ENCODE assay signal across 8 mouse cellular contexts in genomic region chr15:97992712-97993286, GRCm38 (mm10). TPM values are rescaled to one million over a fixed set of nuclear protein-coding genes. Genes with fewer than 3 reads are reported as not detected.
A peak's percentile ranks its signal among the peaks of the same experiment; 100 is the strongest.
DNase-seq lines count a peak whose midpoint lies in the region; ATAC-seq lines count a peak whose summit lies in the region.

No protein-coding gene starts in this region.

- peak; percentile 17 to 40 for DNase-seq in adrenal gland, adult 18-20 months (ENCODE audit: low spot score in 2 of 2)
- DNase-seq in embryo, embryonic 11.5 days (ENCODE audit: low read depth, low spot score): peak; percentile 80
- peak; percentile 77 for DNase-seq in gastrocnemius, postnatal 25 days
- DNase-seq in left cerebral cortex, adult 8-10 months (ENCODE audit: low spot score in 2 of 2): peak; percentile 51 to 76
- peak; percentile 90 to 94 for DNase-seq in right cerebral cortex, postnatal 10 days (ENCODE audit: low spot score in 2 of 2)
- peak; percentile 69 to 77 for DNase-seq in urinary bladder, postnatal 36 days (ENCODE audit: low spot score in 2 of 2)

- peak; percentile 94 for ATAC-seq in inflammation-experienced regulatory T-cells, adult 6 months
- ATAC-seq in megakaryocyte, adult 5-6 weeks (ENCODE audit: poor library complexity, severe bottlenecking): peak; percentile 88

RNA-seq across cellular contexts. Expression of gene Col2a1, which starts 11.7 kb away (rescaled TPM):
- not detected for total RNA-seq in adrenal gland, adult 18-20 months (2021)
- total RNA-seq in gastrocnemius, postnatal 25 days (2021): 1 to 10 TPM; 1.9 to 6.3 TPM
- polyA plus RNA-seq in inflammation-experienced regulatory T-cells, adult 6 months (2017; shearing (Covaris generic)): not detected
- 1 to 10 TPM; 1.3 to 2.2 (median 1.6) TPM for total RNA-seq in left cerebral cortex, adult 8-10 months (2022)
- not detected in 2 replicates for total RNA-seq in megakaryocyte, adult 5-6 weeks (2015)
- total RNA-seq in megakaryocyte, adult 5-6 weeks (2017): not detected in 2 replicates

RNA-seq across cellular contexts. Expression of gene Tmem106c, which starts 28.8 kb away (rescaled TPM):
- 10 to 100 TPM; 58.7 to 65.1 TPM for total RNA-seq in adrenal gland, adult 18-20 months (2021)
- total RNA-seq in gastrocnemius, postnatal 25 days (2021): 1 to 10 TPM; 4.8 to 7.1 TPM
- 10 to 100 TPM; 18.8 to 32.3 (median 28.5) TPM for polyA plus RNA-seq in inflammation-experienced regulatory T-cells, adult 6 months (2017; shearing (Covaris generic))
- 10 to 100 TPM; 32.2 to 37.7 (median 34.1) TPM for total RNA-seq in left cerebral cortex, adult 8-10 months (2022)
- total RNA-seq in megakaryocyte, adult 5-6 weeks (2015): 12.4 and 18.5 TPM in 2 replicates
- total RNA-seq in megakaryocyte, adult 5-6 weeks (2017): 13.5 and 14.1 TPM in 2 replicates

Comparison
In these comparisons a context has a peak if more than half of its experiments do, and no peak if none do; other contexts are left out.
1. Peak in every context shown above with its lines: DNase-seq and ATAC-seq.
2. DNase-seq: peak in every context shown above with its lines; median percentile 92 in right cerebral cortex, postnatal 10 days; 80 in embryo, embryonic 11.5 days; 77 in gastrocnemius, postnatal 25 days; 73 in urinary bladder, postnatal 36 days; 64 in left cerebral cortex, adult 8-10 months; 28 in adrenal gland, adult 18-20 months.